Mouse (Mus musculus) embryonic facial prominence, embryonic 15.5 days (tissue): ENCODE measurements at regions not wholly inside any gene's neighbourhood (a gene's known extent, or its start where the extent isn't known, plus 50 kb on each side); places are given as distances from the start of the nearest gene placed in this dataset. TPM values are rescaled to one million over a fixed set of nuclear protein-coding genes. Genes with fewer than 3 reads are reported as not detected.

Experiments
- ATAC-seq: fragments of 200-750 bp; cut with Nextera tagmentation; 2 replicates; pipeline ENCODE4 v1.8.0; 2017; ENCODE audit warnings: low read depth, moderate TSS enrichment; ENCODE audit not compliant: insufficient number of reproducible peaks, low FRiP score, low TSS enrichment
- H3K27ac ChIP-seq: fragments of 300-500 bp; sonication (generic); replicated peaks from 2 replicates; pipeline ENCODE4 v1.5.1; 2015; ENCODE audit warnings: mild to moderate bottlenecking, inconsistent platforms
- H3K27me3 ChIP-seq: fragments of 300-500 bp; sonication (generic); 2 replicates; pipeline ENCODE4 v1.6.1; 2015; ENCODE audit warnings: inconsistent platforms
- H3K36me3 ChIP-seq: fragments of 300-500 bp; sonication (generic); 2 replicates; pipeline ENCODE4 v1.6.1; 2015; ENCODE audit warnings: mild to moderate bottlenecking, inconsistent platforms
- H3K4me1 ChIP-seq: fragments of 300-500 bp; sonication (generic); 2 replicates; pipeline ENCODE4 v1.6.1; 2015; ENCODE audit warnings: inconsistent platforms
- H3K4me2 ChIP-seq: fragments of 300-500 bp; sonication (generic); replicated peaks from 2 replicates; pipeline ENCODE4 v1.6.1; 2015; ENCODE audit warnings: mild to moderate bottlenecking, inconsistent platforms
- H3K4me3 ChIP-seq: fragments of 300-500 bp; sonication (generic); replicated peaks from 2 replicates; pipeline ENCODE4 v1.5.1; 2015; ENCODE audit warnings: mild to moderate bottlenecking, inconsistent platforms
- H3K9ac ChIP-seq: fragments of 300-500 bp; sonication (generic); 2 replicates; pipeline ENCODE4 v1.6.1; 2015; ENCODE audit warnings: inconsistent platforms
- H3K9me3 ChIP-seq: fragments of 300-500 bp; sonication (generic); replicated peaks from 2 replicates; pipeline ENCODE4 v1.6.1; 2016; ENCODE audit warnings: inconsistent platforms
- WGBS: fragments of 180-500 bp; shearing (Covaris S2); methylation state at CpG from one replicate; pipeline ENCODE4 v1.1.7; 2015; 5-methylcytosine and 5-hydroxymethylcytosine counted together
- microRNA counts: library from miRNA; unstranded; fragments of <30 nt; microRNA quantifications from one replicate; lab custom pipeline; 2016
- microRNA-seq: library from miRNA; unstranded; fragments of <30 nt; microRNA quantifications from one replicate; pipeline ENCODE4, GENCODE M21; 2016; ENCODE audit warnings: borderline number of aligned reads

DNA sequence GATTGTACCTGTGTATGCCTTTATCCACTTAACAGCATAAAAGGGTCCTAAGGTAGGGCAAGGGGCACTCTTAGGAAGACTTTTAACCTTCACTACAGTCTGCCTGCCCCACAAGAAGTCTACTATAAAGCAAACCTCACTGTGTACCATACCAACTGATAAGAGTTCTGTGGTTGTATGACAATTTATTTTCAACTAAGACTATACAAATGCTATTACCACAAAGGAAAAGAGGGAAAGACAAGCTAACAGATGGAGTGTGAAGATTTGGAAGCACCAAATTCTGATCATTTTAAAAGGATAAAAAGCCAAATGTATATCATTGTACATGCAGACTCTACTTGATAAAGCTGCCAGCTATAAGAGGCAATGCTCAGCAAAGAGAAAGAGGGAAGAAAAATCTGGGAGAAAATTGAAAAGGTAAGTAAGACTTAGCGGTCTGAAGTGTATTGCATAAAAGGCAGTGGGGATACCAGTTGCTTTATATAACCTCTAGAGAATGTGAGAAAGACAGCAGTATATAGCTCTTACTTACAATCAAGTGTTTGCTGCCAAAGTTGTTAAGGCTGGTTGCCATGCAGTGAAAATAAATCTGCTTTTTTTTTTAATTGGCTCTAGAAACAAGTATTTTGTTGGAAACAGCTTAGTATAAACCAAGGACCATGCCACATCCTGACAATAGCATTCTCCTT lies 328.8 kb downstream of the Tex13c3 start:
- H3K4me2 ChIP-seq: no peak overlapping the region
- H3K36me3 ChIP-seq: no peaks in the 10 kb centered on the region
- H3K27ac ChIP-seq: no peak overlapping the region
- H3K9ac ChIP-seq: no peak overlapping the region
- no peak overlapping the region for H3K4me3 ChIP-seq
- H3K9me3 ChIP-seq: no peaks in the 10 kb centered on the region
- 90% methylated on average over 1 of the region's 1 CpGs for WGBS
- no peak for ATAC-seq
- H3K4me1 ChIP-seq: no peaks in the 10 kb centered on the region
- H3K27me3 ChIP-seq: no peaks in the 10 kb centered on the region

DNA sequence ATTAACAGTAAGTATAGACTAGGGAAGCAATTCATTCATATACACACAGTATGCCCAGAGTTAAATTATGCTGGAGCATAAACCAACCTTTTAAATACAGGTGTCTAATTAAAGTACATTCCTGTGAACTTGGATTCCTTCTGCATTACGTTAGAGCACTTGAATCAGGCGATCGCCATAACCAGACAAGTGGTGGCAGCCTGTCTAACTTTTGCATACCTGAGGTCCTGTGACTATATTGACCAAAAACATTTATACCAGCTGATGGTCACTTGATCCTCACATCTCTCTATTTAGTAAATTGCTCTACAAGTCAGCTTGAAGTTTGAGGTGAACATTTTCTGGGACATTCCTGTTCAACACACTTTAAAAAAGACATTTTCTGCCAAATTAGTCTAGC lies 330.5 kb downstream of the Tex13c3 start:
- Histone ChIP-seq H3K27me3 (no peaks in the 10 kb centered on the region), H3K4me1 (no peaks in the 10 kb centered on the region), H3K9me3 (no peaks in the 10 kb centered on the region), H3K4me2 (no peak overlapping the region), H3K36me3 (no peaks in the 10 kb centered on the region), H3K27ac (no peak overlapping the region), H3K9ac (no peak overlapping the region), H3K4me3 (no peak overlapping the region)
- WGBS: 61% methylated on average over 3 of the region's 3 CpGs
- no peak for ATAC-seq

DNA sequence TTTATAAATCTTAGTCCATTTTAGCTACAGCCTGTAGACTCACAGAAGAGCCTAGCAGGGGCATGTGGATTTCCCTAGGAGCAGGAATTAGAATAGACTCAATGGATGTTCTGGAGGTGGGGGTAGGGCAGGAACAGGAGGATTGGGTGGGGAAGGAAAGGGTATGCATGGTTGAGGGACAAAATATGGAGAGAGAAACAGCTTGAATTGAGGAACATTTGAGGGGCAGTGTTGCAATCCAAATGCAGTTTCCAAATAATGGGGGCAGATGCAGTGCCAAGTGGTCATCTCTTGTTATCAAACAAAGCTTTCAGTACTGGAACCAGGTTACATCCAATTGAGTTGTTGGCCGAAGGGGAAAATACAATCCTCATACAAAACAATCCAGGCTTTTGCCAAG lies 332.4 kb downstream of the Tex13c3 start:
- no peak for ATAC-seq
- Histone ChIP-seq H3K4me1 (no peaks in the 10 kb centered on the region), H3K4me3 (no peak overlapping the region), H3K36me3 (no peaks in the 10 kb centered on the region), H3K27me3 (no peaks in the 10 kb centered on the region), H3K9ac (no peak overlapping the region), H3K9me3 (no peaks in the 10 kb centered on the region), H3K4me2 (no peak overlapping the region), H3K27ac (no peak overlapping the region)
- WGBS: 96% methylated on average over 1 of the region's 1 CpGs

DNA sequence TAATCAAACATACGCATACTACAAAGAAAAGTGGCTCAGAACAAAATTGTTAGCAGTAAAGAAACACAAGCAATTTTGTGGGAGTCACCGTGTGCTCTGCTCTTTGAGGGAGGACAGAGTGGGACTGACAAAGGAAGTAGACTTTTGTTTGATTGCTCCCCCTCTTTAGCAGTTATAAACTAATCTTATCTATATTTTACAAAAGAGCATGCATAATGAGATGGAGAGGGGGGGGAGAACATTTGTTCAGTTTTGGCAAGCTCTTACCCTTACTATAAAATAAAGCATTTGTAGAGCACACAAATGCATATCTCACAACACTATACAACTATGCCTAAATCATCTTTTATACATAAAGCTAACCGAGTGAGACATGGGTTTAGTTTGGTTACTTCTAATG lies 332.9 kb downstream of the Tex13c3 start:
- H3K4me2 ChIP-seq: no peak overlapping the region
- no peak overlapping the region for H3K9ac ChIP-seq
- H3K4me1 ChIP-seq: no peaks in the 10 kb centered on the region
- H3K9me3 ChIP-seq: no peaks in the 10 kb centered on the region
- H3K4me3 ChIP-seq: no peak overlapping the region
- no peak for ATAC-seq
- 83% methylated on average over 3 of the region's 3 CpGs for WGBS
- no peaks in the 10 kb centered on the region for H3K36me3 ChIP-seq
- no peak overlapping the region for H3K27ac ChIP-seq
- H3K27me3 ChIP-seq: no peaks in the 10 kb centered on the region

DNA sequence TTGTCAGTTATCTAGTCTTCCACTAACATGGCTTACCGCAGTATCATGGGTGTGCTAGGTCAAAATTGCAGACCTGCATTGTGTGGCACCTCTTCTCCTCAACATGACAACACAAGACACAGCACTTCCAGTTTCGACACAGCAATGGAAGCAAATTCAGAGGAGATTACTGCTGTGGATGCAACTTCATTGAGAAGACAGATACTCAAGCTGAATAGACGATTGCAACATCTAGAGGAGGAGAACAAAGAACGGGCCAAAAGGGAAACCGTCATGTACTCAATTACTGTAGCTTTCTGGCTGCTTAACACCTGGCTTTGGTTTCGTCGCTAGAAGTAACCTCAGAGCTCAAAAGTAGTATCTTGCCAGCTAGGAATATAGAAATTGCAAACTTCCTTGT lies 368.4 kb downstream of the Tex13c3 start:
- H3K9ac ChIP-seq: no peak overlapping the region
- no peak overlapping the region for H3K4me2 ChIP-seq
- ATAC-seq: no peak
- H3K27ac ChIP-seq: no peak overlapping the region
- H3K27me3 ChIP-seq: no peaks in the 10 kb centered on the region
- no peaks in the 10 kb centered on the region for H3K36me3 ChIP-seq
- no peaks in the 10 kb centered on the region for H3K9me3 ChIP-seq
- WGBS: 80% methylated on average over 7 of the region's 7 CpGs
- no peaks in the 10 kb centered on the region for H3K4me1 ChIP-seq
- H3K4me3 ChIP-seq: no peak overlapping the region

DNA sequence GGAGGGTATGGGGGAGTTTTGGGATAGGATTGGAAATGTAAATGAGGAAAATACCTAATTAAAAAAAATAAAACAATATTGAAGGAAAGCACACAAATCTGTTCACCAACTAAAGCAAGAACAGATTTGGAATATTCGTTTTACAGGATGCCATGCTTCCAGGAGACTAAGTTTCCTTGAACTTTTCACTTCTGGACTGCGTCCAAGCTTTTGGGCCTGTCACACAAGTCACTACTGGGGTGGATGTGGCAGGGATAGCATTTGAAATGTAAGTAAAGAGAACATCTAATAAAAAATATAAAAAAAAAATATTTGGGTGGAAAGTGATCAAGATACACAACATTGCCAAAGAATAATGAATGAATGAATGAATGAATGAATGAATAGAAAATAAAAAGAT lies 378.2 kb downstream of the Tex13c3 start:
- H3K36me3 ChIP-seq: no peaks in the 10 kb centered on the region
- H3K4me1 ChIP-seq: no peaks in the 10 kb centered on the region
- ATAC-seq: no peak
- H3K9ac ChIP-seq: no peak overlapping the region
- H3K27ac ChIP-seq: no peak overlapping the region
- WGBS: 49% methylated on average over 2 of the region's 2 CpGs
- no peaks in the 10 kb centered on the region for H3K27me3 ChIP-seq
- no peak overlapping the region for H3K4me2 ChIP-seq
- H3K4me3 ChIP-seq: no peak overlapping the region
- H3K9me3 ChIP-seq: no peaks in the 10 kb centered on the region

DNA sequence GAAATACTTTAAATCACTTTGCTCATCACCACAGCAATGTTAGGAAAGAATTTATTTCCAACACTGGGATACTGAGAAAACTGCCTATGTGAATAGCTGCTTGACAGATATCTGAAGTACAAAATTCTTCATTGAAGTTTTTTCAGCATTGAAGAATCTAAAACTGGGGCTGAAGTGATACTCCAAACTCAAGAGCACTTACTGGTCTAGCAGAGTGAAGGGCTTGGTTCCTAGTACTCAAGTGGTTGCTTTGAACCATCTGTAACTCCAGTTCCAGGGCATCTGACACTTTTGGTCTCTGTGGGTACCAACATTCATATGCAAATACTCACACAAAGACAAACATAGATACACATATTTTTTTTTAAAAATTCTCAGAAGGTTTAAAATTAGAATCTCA lies 385.2 kb downstream of the Tex13c3 start:
- no peaks in the 10 kb centered on the region for H3K36me3 ChIP-seq
- no peaks in the 10 kb centered on the region for H3K27me3 ChIP-seq
- H3K4me1 ChIP-seq: no peaks in the 10 kb centered on the region
- no peak overlapping the region for H3K9ac ChIP-seq
- H3K4me3 ChIP-seq: no peak overlapping the region
- no peak overlapping the region for H3K4me2 ChIP-seq
- no peak overlapping the region for H3K27ac ChIP-seq
- no peaks in the 10 kb centered on the region for H3K9me3 ChIP-seq
- ATAC-seq: no peak

DNA sequence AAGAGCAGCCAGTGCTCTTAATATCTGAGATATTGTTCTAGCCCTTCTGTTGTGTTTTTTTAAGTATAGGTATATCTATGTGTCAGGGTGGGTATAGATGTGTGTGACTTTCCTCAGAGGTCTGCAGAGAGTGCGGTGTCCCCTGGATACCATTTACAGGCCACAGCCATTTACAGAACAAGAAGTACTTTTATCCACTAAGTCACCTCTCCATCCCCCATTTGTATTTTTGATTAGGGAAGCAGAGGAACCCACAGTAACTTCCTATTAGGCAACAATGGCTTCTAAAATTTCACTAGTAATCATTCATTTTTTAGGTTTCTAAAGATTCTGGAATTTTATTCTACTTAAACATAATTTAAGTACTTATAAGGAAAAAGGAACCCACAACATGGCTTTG lies 396.7 kb downstream of the Tex13c3 start:
- Histone ChIP-seq H3K27ac (no peak overlapping the region), H3K4me1 (no peaks in the 10 kb centered on the region), H3K4me3 (no peak overlapping the region), H3K9ac (no peak overlapping the region), H3K27me3 (no peaks in the 10 kb centered on the region), H3K36me3 (no peaks in the 10 kb centered on the region), H3K4me2 (no peak overlapping the region), H3K9me3 (no peaks in the 10 kb centered on the region)
- ATAC-seq: no peak
- 90% methylated on average over 1 of the region's 1 CpGs for WGBS

DNA sequence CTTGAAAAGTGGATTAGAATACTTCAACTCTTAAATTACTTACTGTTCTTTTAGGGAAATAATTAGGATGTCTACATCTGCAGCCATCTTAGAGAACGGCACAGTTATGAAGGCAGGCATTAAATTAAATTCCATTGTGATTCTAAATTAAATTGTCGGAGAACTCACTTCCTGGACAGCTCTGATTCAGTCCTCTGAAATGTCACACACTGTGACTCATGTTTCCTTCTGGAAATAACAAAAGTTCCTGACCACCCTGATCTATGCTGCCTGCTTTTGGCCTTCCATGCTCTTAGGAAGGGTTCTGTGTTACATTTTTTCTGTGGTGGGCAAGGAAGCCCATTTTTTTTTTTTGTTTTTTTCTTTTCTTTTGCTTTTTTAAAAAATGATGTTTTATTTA lies 401.1 kb downstream of the Tex13c3 start:
- Histone ChIP-seq H3K4me1 (no peaks in the 10 kb centered on the region), H3K9ac (no peak overlapping the region), H3K27me3 (no peaks in the 10 kb centered on the region), H3K4me3 (no peak overlapping the region), H3K36me3 (no peaks in the 10 kb centered on the region), H3K27ac (no peak overlapping the region), H3K4me2 (no peak overlapping the region), H3K9me3 (no peaks in the 10 kb centered on the region)
- no peak for ATAC-seq
- WGBS: 39% methylated on average over 2 of the region's 2 CpGs

MicroRNAs in the stretch of these regions (microRNA counts, 519-probe panel; counts per million panel counts)
- microRNA mmu-miR-221 (lab: Ali Mortazavi, UCI) (2,242 counts per million, percentile 50 among the panel's probes with 10 or more counts), microRNA mmu-miR-222 (lab: Ali Mortazavi, UCI) (not detected)

Small RNAs in the stretch of these regions (microRNA-seq; reads per million reads assigned to microRNA genes)
- gene Mir221: 219 reads per million, percentile 63 among the genes with 10 or more reads in this experiment
- 115 reads per million, percentile 56 among the genes with 10 or more reads in this experiment for gene Mir222
